Mouse (Mus musculus): ENCODE results near the gene Hspa5. TPM values are rescaled to one million over a fixed set of nuclear protein-coding genes. Genes with fewer than 3 reads are reported as not detected.

Gene Hspa5
- polyA plus RNA-seq (2014; fragmentation: Nextera tagmentation; extraction: Ambion mirVana): 846 and 849 TPM in 2 replicates

- under 1% methylated on average over 60 of the region's 60 CpGs for WGBS
- DNase-seq (ENCODE audit: low spot score, missing footprints) (peak; percentile 99), ATAC-seq (ENCODE audit: low FRiP score) (peak; percentile 99)
- H3K36me3 ChIP-seq (ENCODE audit: control insufficient read depth, insufficient read depth, low read length): peaks cover 28% of the 10 kb centered on the region
- H3K27ac ChIP-seq (ENCODE audit: low read depth, low read length): peak within 1 kb of the TSS; percentile 86
- peaks cover 34% of the 10 kb centered on the region for H3K4me1 ChIP-seq (ENCODE audit: control insufficient read depth, insufficient read depth, low read length)
- peak within 1 kb of the TSS; percentile 99 for H3K4me3 ChIP-seq (ENCODE audit: low read depth, low read length)
- H3K9ac ChIP-seq (ENCODE audit: low read length): peak within 1 kb of the TSS; percentile 98
- H3K27me3 ChIP-seq (ENCODE audit: control insufficient read depth, insufficient read depth, low read length): no peaks in the 10 kb centered on the region
- H3K9me3 ChIP-seq (ENCODE audit: control insufficient read depth, low read length): no peaks in the 10 kb centered on the region
- H3K4me2 ChIP-seq: peak within 1 kb of the TSS; percentile 63
These were observed at the start of gene Hspa5 for GRCm38 (mm10) chr2:34771368-34772226. Gene Hspa5, plus strand, starts transcription at chr2:34771970.

DNA sequence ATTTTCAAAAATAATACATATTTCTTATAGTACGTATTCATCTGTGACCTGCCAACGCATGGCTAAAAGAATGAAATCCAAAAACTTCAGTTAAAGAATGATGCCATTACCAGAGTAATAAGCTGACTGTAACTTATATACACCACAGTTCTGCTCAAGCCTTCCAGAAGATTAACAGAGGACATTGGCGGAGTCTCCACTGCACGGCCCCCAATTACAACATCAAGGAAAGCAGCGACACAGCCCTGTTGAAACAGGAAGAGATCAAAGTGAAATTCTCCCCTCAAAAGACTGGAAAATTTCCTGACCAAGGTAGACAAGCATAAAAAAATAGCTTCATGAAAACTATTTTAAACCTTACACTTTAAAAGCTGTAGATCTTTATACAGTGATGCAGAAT, 46.5 kb upstream of the Hspa5 start:
- Histone ChIP-seq H3K4me2 (no peak overlapping the region), H3K9me3 (ENCODE audit: control insufficient read depth, low read length) (no peaks in the 10 kb centered on the region), H3K4me1 (ENCODE audit: control insufficient read depth, insufficient read depth, low read length) (no peaks in the 10 kb centered on the region), H3K27me3 (ENCODE audit: control insufficient read depth, insufficient read depth, low read length) (no peaks in the 10 kb centered on the region), H3K9ac (ENCODE audit: low read length) (no peak overlapping the region), H3K36me3 (ENCODE audit: control insufficient read depth, insufficient read depth, low read length) (peaks cover 8% of the 10 kb centered on the region), H3K4me3 (ENCODE audit: low read depth, low read length) (no peak overlapping the region), H3K27ac (ENCODE audit: low read depth, low read length) (no peak overlapping the region)
- no peak for ATAC-seq (ENCODE audit: low FRiP score)
- no peak for DNase-seq (ENCODE audit: low spot score, missing footprints)
- whole genome bisulfite sequencing: 97% methylated on average over 5 of the region's 5 CpGs

- H3K4me1 ChIP-seq (ENCODE audit: control insufficient read depth, insufficient read depth, low read length): no peaks in the 10 kb centered on the region
- DNase-seq (ENCODE audit: low spot score, missing footprints) (no peak), ATAC-seq (ENCODE audit: low FRiP score) (no peak)
- H3K4me2 ChIP-seq: no peak overlapping the region
- WGBS: 93% methylated on average over 8 of the region's 8 CpGs
- H3K36me3 ChIP-seq (ENCODE audit: control insufficient read depth, insufficient read depth, low read length): peaks cover 5% of the 10 kb centered on the region
- no peak overlapping the region for H3K9ac ChIP-seq (ENCODE audit: low read length)
- H3K27ac ChIP-seq (ENCODE audit: low read depth, low read length): no peak overlapping the region
- H3K9me3 ChIP-seq (ENCODE audit: control insufficient read depth, low read length): no peaks in the 10 kb centered on the region
- H3K27me3 ChIP-seq (ENCODE audit: control insufficient read depth, insufficient read depth, low read length): no peaks in the 10 kb centered on the region
- H3K4me3 ChIP-seq (ENCODE audit: low read depth, low read length): no peak overlapping the region
These were observed 44.6 kb upstream of the Hspa5 start for GRCm38 (mm10) chr2:34727045-34727728.

- no peak for DNase-seq (ENCODE audit: low spot score, missing footprints)
- WGBS: 89% methylated on average over 1 of the region's 1 CpGs
- Histone ChIP-seq H3K4me1 (ENCODE audit: control insufficient read depth, insufficient read depth, low read length) (no peaks in the 10 kb centered on the region), H3K36me3 (ENCODE audit: control insufficient read depth, insufficient read depth, low read length) (no peaks in the 10 kb centered on the region), H3K4me2 (no peak overlapping the region), H3K27me3 (ENCODE audit: control insufficient read depth, insufficient read depth, low read length) (no peaks in the 10 kb centered on the region), H3K9me3 (ENCODE audit: control insufficient read depth, low read length) (no peaks in the 10 kb centered on the region), H3K4me3 (ENCODE audit: low read depth, low read length) (no peak overlapping the region), H3K27ac (ENCODE audit: low read depth, low read length) (no peak overlapping the region), H3K9ac (ENCODE audit: low read length) (no peak overlapping the region)
- no peak for ATAC-seq (ENCODE audit: low FRiP score)
These were observed 35.1 kb upstream of the Hspa5 start for GRCm38 (mm10) chr2:34736626-34737025.

DNA sequence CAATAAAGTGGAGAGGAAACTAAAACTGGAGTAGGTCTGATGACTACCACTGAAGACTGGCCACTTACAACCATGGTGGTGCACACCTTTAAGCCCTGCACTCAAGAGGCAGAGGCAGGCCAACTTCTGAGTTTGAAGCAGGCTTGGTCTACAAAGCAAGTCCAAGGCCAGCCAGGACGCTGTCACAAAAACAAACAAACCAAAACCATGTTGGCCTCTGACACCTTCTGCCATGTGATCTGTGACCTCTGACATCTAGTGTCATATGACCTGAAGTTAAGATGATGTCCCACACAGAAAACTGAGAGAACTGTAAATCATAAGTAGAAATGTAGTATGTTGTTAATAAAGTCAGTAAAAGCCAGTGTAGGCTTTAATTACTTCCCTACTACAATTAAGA, 33.9 kb upstream of the Hspa5 start:
- WGBS: 64% methylated on average over 1 of the region's 1 CpGs

GRCm38 (mm10) chr2:34739684-34740391, 31.9 kb upstream of the Hspa5 start:
- ATAC-seq (ENCODE audit: low FRiP score) (no peak), DNase-seq (ENCODE audit: low spot score, missing footprints) (no peak)
- 79% methylated on average over 1 of the region's 1 CpGs for WGBS

More for the DNA sequence above, 33.9 kb upstream of the Hspa5 start:
- Histone ChIP-seq H3K9me3 (ENCODE audit: control insufficient read depth, low read length) (no peaks in the 10 kb centered on the region), H3K4me1 (ENCODE audit: control insufficient read depth, insufficient read depth, low read length) (no peaks in the 10 kb centered on the region), H3K4me2 (no peak overlapping the region), H3K4me3 (ENCODE audit: low read depth, low read length) (no peak overlapping the region), H3K36me3 (ENCODE audit: control insufficient read depth, insufficient read depth, low read length) (no peaks in the 10 kb centered on the region), H3K27ac (ENCODE audit: low read depth, low read length) (no peak overlapping the region), H3K9ac (ENCODE audit: low read length) (no peak overlapping the region), H3K27me3 (ENCODE audit: control insufficient read depth, insufficient read depth, low read length) (no peaks in the 10 kb centered on the region)
- DNase-seq (ENCODE audit: low spot score, missing footprints) (no peak), ATAC-seq (ENCODE audit: low FRiP score) (no peak)

GRCm38 (mm10) chr2:34741390-34742159, 30.2 kb upstream of the Hspa5 start:
- Histone ChIP-seq H3K9me3 (ENCODE audit: control insufficient read depth, low read length) (no peaks in the 10 kb centered on the region), H3K27me3 (ENCODE audit: control insufficient read depth, insufficient read depth, low read length) (no peaks in the 10 kb centered on the region), H3K9ac (ENCODE audit: low read length) (no peak overlapping the region), H3K4me3 (ENCODE audit: low read depth, low read length) (no peak overlapping the region), H3K4me2 (no peak overlapping the region), H3K27ac (ENCODE audit: low read depth, low read length) (no peak overlapping the region), H3K36me3 (ENCODE audit: control insufficient read depth, insufficient read depth, low read length) (0 out of 2 replicates have a peak, but pooled peaks cover 2% of the 10 kb centered on the region), H3K4me1 (ENCODE audit: control insufficient read depth, insufficient read depth, low read length) (no peaks in the 10 kb centered on the region)
- WGBS: 92% methylated on average over 12 of the region's 12 CpGs
- no peak for DNase-seq (ENCODE audit: low spot score, missing footprints)
- no peak for ATAC-seq (ENCODE audit: low FRiP score)

More at GRCm38 (mm10) chr2:34739684-34740391, 31.9 kb upstream of the Hspa5 start:
- Histone ChIP-seq H3K4me3 (ENCODE audit: low read depth, low read length) (no peak overlapping the region), H3K9ac (ENCODE audit: low read length) (no peak overlapping the region), H3K4me1 (ENCODE audit: control insufficient read depth, insufficient read depth, low read length) (no peaks in the 10 kb centered on the region), H3K27me3 (ENCODE audit: control insufficient read depth, insufficient read depth, low read length) (no peaks in the 10 kb centered on the region), H3K36me3 (ENCODE audit: control insufficient read depth, insufficient read depth, low read length) (no peaks in the 10 kb centered on the region), H3K9me3 (ENCODE audit: control insufficient read depth, low read length) (no peaks in the 10 kb centered on the region), H3K4me2 (no peak overlapping the region), H3K27ac (ENCODE audit: low read depth, low read length) (no peak overlapping the region)

- no peak overlapping the region for H3K27ac ChIP-seq (ENCODE audit: low read depth, low read length)
- no peaks in the 10 kb centered on the region for H3K27me3 ChIP-seq (ENCODE audit: control insufficient read depth, insufficient read depth, low read length)
- no peaks in the 10 kb centered on the region for H3K9me3 ChIP-seq (ENCODE audit: control insufficient read depth, low read length)
- ATAC-seq (ENCODE audit: low FRiP score) (no peak), DNase-seq (ENCODE audit: low spot score, missing footprints) (no peak)
- H3K4me3 ChIP-seq (ENCODE audit: low read depth, low read length): no peak overlapping the region
- H3K4me2 ChIP-seq: no peak overlapping the region
- H3K9ac ChIP-seq (ENCODE audit: low read length): no peak overlapping the region
- 97% methylated on average over 8 of the region's 8 CpGs for whole genome bisulfite sequencing
- H3K4me1 ChIP-seq (ENCODE audit: control insufficient read depth, insufficient read depth, low read length): no peaks in the 10 kb centered on the region
- 0 out of 2 replicates have a peak, but pooled peaks cover 2% of the 10 kb centered on the region for H3K36me3 ChIP-seq (ENCODE audit: control insufficient read depth, insufficient read depth, low read length)
These were observed 29.1 kb upstream of the Hspa5 start for GRCm38 (mm10) chr2:34742675-34743074.

All from midbrain, embryonic 11.5 days (tissue).